Mouse (Mus musculus): ENCODE measurements around the gene Styxl1. TPM values are rescaled to one million over a fixed set of nuclear protein-coding genes. Genes with fewer than 3 reads are reported as not detected.
A peak's percentile ranks its signal among the peaks of the same experiment; 100 is the strongest.

The Styxl1 gene
- polyA plus RNA-seq, 1 experiment from 2014 or later: 0.27 TPM

DNA sequence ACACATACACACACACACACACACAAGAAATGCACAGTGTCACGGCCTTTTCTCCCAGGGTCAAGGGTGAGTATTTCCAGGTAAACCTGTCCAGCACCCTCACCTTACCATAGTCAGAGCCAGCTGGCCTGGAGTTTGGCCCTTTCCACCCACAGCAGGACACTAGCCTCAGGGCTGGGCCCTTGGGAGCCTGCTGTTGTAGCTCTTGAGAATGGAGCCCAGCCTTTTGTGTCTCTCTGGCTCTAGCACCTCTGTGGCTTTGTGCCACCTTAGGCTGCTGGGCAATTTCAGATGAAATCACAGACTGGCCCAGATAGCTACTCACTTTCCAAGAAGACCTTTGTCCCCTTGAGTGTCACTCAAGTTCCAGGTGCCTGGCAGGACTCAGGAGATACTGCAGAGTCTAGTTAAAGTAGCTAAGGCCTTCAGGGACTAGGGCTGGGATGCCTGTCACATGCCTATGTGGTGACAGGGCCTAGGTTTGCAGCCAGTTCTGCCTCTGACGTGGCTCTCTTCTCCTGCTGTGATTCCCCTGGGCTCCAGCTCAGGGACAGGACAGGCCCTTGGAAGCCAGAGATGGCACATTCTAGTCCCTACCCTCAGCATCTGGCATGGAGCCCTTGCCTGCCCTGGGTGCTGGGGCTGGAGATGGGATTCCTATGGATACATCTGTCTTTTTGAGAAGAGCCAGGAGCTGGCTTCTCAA lies 51.4 kb downstream of the Styxl1 start:
- 54% methylated on average over 2 of the region's 2 CpGs for WGBS
- Histone ChIP-seq H3K27me3 (replicated peaks; ENCODE audit: control insufficient read depth, insufficient read depth, low read length) (no peaks in the 10 kb centered on the region), H3K9ac (ENCODE audit: low read depth, low read length) (peak overlapping the region; percentile 23; the same call in 1 of the 2 replicates), H3K36me3 (ENCODE audit: control insufficient read depth, insufficient read depth) (peaks cover 41% of the 10 kb centered on the region), H3K4me1 (replicated peaks; ENCODE audit: control insufficient read depth, insufficient read depth, low read length) (peaks cover 15% of the 10 kb centered on the region), H3K27ac (ENCODE audit: low read depth, low read length) (peak overlapping the region; percentile 85), H3K9me3 (ENCODE audit: control insufficient read depth) (no peaks in the 10 kb centered on the region), H3K4me2 (replicated peaks; ENCODE audit: low read depth) (no peak overlapping the region; the same call in 1 of the 2 replicates), H3K4me3 (ENCODE audit: low read depth, low read length) (no peak overlapping the region)
- ATAC-seq: peak; percentile 78
- no peak for TF ChIP-seq CTCF (IDR thresholded peaks at IDR 0.05; ENCODE audit: low read depth)

DNA sequence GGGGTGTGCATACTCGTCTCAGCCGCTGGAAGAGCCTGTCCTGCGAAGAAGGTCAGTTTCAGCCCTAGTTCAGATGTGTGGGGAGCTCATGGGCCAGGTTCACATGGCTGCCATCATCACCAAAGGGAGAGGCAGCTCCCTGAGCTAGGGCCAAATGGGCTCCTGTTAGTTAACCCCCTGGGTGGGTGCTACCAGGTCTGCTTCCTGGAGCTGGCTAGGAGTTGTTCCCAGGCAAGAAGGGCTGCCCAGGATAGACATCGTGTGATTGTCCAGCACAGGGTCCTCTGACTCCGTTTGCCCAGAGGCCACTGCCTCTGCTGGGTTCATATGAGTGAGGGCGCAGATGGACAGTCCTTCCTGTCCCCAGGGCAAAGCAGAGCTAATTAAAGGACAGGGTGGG lies 52.2 kb downstream of the Styxl1 start:
- Histone ChIP-seq H3K36me3 (ENCODE audit: control insufficient read depth, insufficient read depth) (peaks cover 33% of the 10 kb centered on the region), H3K4me2 (replicated peaks; ENCODE audit: low read depth) (peak overlapping the region; percentile 47), H3K27me3 (replicated peaks; ENCODE audit: control insufficient read depth, insufficient read depth, low read length) (no peaks in the 10 kb centered on the region), H3K9ac (ENCODE audit: low read depth, low read length) (no peak overlapping the region; the same call in 1 of the 2 replicates), H3K9me3 (ENCODE audit: control insufficient read depth) (no peaks in the 10 kb centered on the region), H3K4me3 (ENCODE audit: low read depth, low read length) (no peak overlapping the region), H3K4me1 (replicated peaks; ENCODE audit: control insufficient read depth, insufficient read depth, low read length) (peaks cover 15% of the 10 kb centered on the region), H3K27ac (ENCODE audit: low read depth, low read length) (peak overlapping the region; percentile 85)
- ATAC-seq: no peak
- 58% methylated on average over 6 of the region's 6 CpGs for WGBS
- no peak for TF ChIP-seq CTCF (IDR thresholded peaks at IDR 0.05; ENCODE audit: low read depth)

DNA sequence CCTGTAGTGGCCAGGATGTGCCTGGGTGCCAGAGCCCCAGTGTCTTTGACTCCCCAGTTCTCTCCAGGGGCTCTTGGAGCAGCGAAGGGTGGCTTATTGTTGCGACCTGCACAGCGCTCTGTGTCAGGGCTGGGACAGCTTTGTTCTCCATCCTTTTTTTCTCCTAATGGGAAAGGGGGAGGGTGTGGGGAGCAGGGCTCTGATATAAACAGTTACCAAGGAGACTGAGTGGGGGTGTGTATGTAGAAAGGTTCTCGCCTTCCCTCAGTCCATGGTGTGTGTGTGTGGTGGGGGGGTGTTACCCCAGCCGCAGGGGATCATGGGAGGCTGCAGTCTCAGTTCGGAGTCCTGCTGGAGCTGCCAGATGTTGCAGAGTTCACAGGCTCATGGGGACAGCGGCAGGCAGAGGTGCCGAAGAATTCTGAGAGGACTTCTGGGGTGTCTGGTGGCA lies 52.8 kb downstream of the Styxl1 start:
- no peak for ATAC-seq
- no peak for TF ChIP-seq CTCF (IDR thresholded peaks at IDR 0.05; ENCODE audit: low read depth)
- Histone ChIP-seq H3K36me3 (ENCODE audit: control insufficient read depth, insufficient read depth) (peaks cover 27% of the 10 kb centered on the region), H3K27me3 (replicated peaks; ENCODE audit: control insufficient read depth, insufficient read depth, low read length) (no peaks in the 10 kb centered on the region), H3K4me3 (ENCODE audit: low read depth, low read length) (no peak overlapping the region), H3K4me2 (replicated peaks; ENCODE audit: low read depth) (peak overlapping the region; percentile 47), H3K9ac (ENCODE audit: low read depth, low read length) (no peak overlapping the region; the same call in 1 of the 2 replicates), H3K27ac (ENCODE audit: low read depth, low read length) (peak overlapping the region; percentile 85), H3K4me1 (replicated peaks; ENCODE audit: control insufficient read depth, insufficient read depth, low read length) (peaks cover 15% of the 10 kb centered on the region), H3K9me3 (ENCODE audit: control insufficient read depth) (no peaks in the 10 kb centered on the region)
- 49% methylated on average over 8 of the region's 8 CpGs for WGBS

DNA sequence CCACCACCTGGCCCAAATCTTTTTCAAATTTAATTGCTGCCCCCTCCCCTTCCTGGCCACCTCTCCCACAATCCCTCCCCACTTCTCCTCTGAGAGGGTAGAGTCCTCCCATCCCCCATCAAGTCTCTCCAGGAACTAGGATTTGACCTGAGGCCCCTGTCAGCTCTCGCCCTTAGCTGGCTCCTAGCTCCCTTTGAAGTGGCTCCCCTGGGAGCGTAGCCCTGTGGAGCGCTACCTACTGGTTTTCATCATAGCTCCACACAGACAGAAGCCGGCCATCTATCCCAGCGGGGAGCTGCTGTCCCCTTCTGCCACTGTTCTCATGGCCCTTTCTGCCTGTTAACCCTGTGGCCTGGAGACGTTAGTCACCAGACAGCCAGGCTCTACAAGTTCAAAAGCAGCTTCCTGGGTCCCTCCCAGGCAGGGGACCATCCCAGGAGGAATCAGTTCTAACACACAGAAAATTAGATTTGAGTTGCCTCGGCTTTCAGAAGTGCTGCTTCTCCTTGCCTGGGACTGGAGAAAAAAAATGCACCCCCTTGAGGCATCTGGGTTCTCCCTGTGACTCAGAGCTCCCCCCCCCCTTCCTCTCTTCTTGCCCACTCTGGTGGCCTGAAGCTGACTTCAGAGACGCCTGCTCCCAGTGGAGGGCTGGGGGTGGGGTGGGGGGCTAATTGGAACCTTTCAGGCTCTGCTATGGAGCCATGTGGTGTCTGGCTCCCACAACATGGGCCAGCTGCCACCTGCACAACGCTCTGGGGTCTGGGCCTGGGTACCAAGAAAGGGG lies 53.5 kb downstream of the Styxl1 start:
- ATAC-seq: no peak
- no peaks in the 10 kb centered on the region for H3K9me3 ChIP-seq (ENCODE audit: control insufficient read depth)
- H3K27me3 ChIP-seq (replicated peaks; ENCODE audit: control insufficient read depth, insufficient read depth, low read length): no peaks in the 10 kb centered on the region
- H3K4me1 ChIP-seq (replicated peaks; ENCODE audit: control insufficient read depth, insufficient read depth, low read length): peaks cover 15% of the 10 kb centered on the region
- 45% methylated on average over 9 of the region's 9 CpGs for WGBS
- H3K27ac ChIP-seq (ENCODE audit: low read depth, low read length): peak overlapping the region; percentile 46; the same call in 1 of the 2 replicates
- no peak overlapping the region for H3K4me3 ChIP-seq (ENCODE audit: low read depth, low read length)
- no peak overlapping the region; the same call in 1 of the 2 replicates for H3K4me2 ChIP-seq (replicated peaks; ENCODE audit: low read depth)
- no peak overlapping the region for H3K9ac ChIP-seq (ENCODE audit: low read depth, low read length)
- TF ChIP-seq CTCF (IDR thresholded peaks at IDR 0.05; ENCODE audit: low read depth): no peak
- peaks cover 21% of the 10 kb centered on the region for H3K36me3 ChIP-seq (ENCODE audit: control insufficient read depth, insufficient read depth)

DNA sequence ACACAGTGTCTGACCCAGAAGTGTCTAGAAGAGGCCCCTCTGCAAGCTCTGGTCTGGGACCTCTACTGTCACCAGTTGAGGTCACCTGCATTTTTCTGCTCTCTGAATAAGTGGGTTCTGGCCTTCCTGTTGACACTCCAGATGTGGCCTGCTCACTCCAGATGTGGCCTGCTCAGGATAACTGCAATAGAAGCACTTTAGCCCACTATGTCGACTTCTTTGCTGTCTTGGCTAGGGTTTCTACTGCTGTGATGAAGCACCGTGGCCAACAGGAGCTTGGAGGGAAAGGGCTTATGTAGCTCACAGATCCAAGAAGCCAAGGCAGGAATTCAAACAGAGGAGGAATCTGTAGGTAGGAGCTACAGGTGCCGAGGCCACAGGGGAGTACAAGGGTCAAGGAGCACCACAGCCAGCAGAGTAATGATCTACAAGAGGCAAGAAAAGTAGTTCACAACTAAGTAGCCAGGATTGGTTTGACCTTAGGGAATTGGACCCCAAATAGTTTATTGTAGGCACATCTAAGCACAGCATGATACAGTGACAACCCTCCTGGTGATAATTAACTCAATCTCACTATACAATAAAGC lies 54.9 kb downstream of the Styxl1 start:
- Histone ChIP-seq H3K4me1 (replicated peaks; ENCODE audit: control insufficient read depth, insufficient read depth, low read length) (peaks cover 15% of the 10 kb centered on the region), H3K9ac (ENCODE audit: low read depth, low read length) (no peak overlapping the region), H3K4me3 (ENCODE audit: low read depth, low read length) (no peak overlapping the region), H3K9me3 (ENCODE audit: control insufficient read depth) (no peaks in the 10 kb centered on the region), H3K36me3 (ENCODE audit: control insufficient read depth, insufficient read depth) (peaks cover 14% of the 10 kb centered on the region; the same call in 1 of the 2 replicates), H3K27me3 (replicated peaks; ENCODE audit: control insufficient read depth, insufficient read depth, low read length) (no peaks in the 10 kb centered on the region), H3K27ac (ENCODE audit: low read depth, low read length) (peak overlapping the region; percentile 57), H3K4me2 (replicated peaks; ENCODE audit: low read depth) (no peak overlapping the region)
- no peak for ATAC-seq
- 41% methylated on average over 3 of the region's 3 CpGs for WGBS
- no peak for TF ChIP-seq CTCF (IDR thresholded peaks at IDR 0.05; ENCODE audit: low read depth)

DNA sequence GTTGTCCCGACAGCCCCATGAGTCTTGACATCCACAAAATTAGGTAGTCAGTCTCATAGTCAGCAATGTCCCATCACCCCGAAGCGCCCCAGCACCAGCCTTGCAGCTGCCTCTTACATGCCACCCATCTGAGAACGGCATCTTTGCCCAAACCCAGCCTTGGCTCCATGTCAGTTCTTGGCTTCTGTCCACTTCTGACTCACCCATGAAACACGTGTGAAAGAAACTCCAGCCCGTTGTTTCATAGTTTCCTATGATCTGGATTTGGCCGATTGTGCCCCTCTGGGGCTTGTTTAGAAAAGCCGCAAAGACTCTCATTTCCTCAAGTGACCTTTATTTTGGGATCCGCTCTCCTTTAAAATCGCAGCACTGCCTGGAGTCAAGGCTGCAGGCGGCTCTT lies 56.1 kb downstream of the Styxl1 start:
- no peak for TF ChIP-seq CTCF (IDR thresholded peaks at IDR 0.05; ENCODE audit: low read depth)
- no peaks in the 10 kb centered on the region for H3K27me3 ChIP-seq (replicated peaks; ENCODE audit: control insufficient read depth, insufficient read depth, low read length)
- no peak overlapping the region for H3K4me2 ChIP-seq (replicated peaks; ENCODE audit: low read depth)
- no peak for ATAC-seq
- H3K27ac ChIP-seq (ENCODE audit: low read depth, low read length): no peak overlapping the region
- no peaks in the 10 kb centered on the region for H3K9me3 ChIP-seq (ENCODE audit: control insufficient read depth)
- peaks cover 16% of the 10 kb centered on the region for H3K36me3 ChIP-seq (ENCODE audit: control insufficient read depth, insufficient read depth)
- no peak overlapping the region for H3K4me3 ChIP-seq (ENCODE audit: low read depth, low read length)
- H3K4me1 ChIP-seq (replicated peaks; ENCODE audit: control insufficient read depth, insufficient read depth, low read length): peaks cover 14% of the 10 kb centered on the region
- WGBS: 67% methylated on average over 11 of the region's 11 CpGs
- H3K9ac ChIP-seq (ENCODE audit: low read depth, low read length): no peak overlapping the region

Measured in intestine, postnatal 0 days (tissue).